Mouse (Mus musculus): ENCODE results near the gene Gm8138. TPM values are rescaled to one million over a fixed set of nuclear protein-coding genes. Genes with fewer than 3 reads are reported as not detected.

The Gm8138 gene
- not detected for polyA plus RNA-seq (2014; fragmentation: Illumina TruSeq; extraction: RNeasy Lipid Tissue Mini Kit (QIAGEN cat#74804); ENCODE audit: low read depth, low replicate concordance)

DNA sequence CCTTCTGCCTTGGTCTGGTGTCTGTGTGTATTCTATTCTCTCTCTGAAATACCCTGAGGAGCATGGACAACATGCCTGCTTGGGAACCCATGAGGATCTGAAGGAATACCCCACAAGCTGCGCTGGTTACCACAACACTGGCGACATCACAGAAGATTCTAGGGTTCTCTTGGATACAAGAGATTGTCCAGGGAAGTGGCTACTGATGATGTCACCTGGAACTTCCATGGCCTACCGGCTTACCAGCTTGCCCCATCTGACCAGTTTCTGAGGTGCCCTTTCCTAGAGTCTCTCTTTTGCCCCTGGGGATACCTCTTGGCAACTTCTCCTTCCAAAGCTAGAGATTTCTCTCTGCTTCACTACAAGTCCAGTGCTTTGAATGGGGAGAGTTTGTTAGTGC is at the start of gene Gm8138:
TSS of gene Gm8138 (minus strand) at position 101 of the 400 bp plus-strand sequence.

Other genes starting within 250 kb of the Gm8138 start
- not detected for gene Gm7233, start 236.5 kb downstream of the Gm8138 start, polyA plus RNA-seq (2014; fragmentation: Illumina TruSeq; extraction: RNeasy Lipid Tissue Mini Kit (QIAGEN cat#74804); ENCODE audit: low read depth, low replicate concordance)
- gene Gm8122, start 181.0 kb downstream of the Gm8138 start, polyA plus RNA-seq (2014; fragmentation: Illumina TruSeq; extraction: RNeasy Lipid Tissue Mini Kit (QIAGEN cat#74804); ENCODE audit: low read depth, low replicate concordance) = not detected
- gene Gm8126, start 157.7 kb downstream of the Gm8138 start, polyA plus RNA-seq (2014; fragmentation: Illumina TruSeq; extraction: RNeasy Lipid Tissue Mini Kit (QIAGEN cat#74804); ENCODE audit: low read depth, low replicate concordance) = not detected
- gene Gm9732, start 141.3 kb downstream of the Gm8138 start, polyA plus RNA-seq (2014; fragmentation: Illumina TruSeq; extraction: RNeasy Lipid Tissue Mini Kit (QIAGEN cat#74804); ENCODE audit: low read depth, low replicate concordance) = not detected
- gene Gm8127, start 122.5 kb downstream of the Gm8138 start, polyA plus RNA-seq (2014; fragmentation: Illumina TruSeq; extraction: RNeasy Lipid Tissue Mini Kit (QIAGEN cat#74804); ENCODE audit: low read depth, low replicate concordance) = not detected
- gene 1700001F09Rik, start 68.5 kb downstream of the Gm8138 start, polyA plus RNA-seq (2014; fragmentation: Illumina TruSeq; extraction: RNeasy Lipid Tissue Mini Kit (QIAGEN cat#74804); ENCODE audit: low read depth, low replicate concordance) = not detected
- gene Gm5799, start 127.2 kb upstream of the Gm8138 start, polyA plus RNA-seq (2014; fragmentation: Illumina TruSeq; extraction: RNeasy Lipid Tissue Mini Kit (QIAGEN cat#74804); ENCODE audit: low read depth, low replicate concordance) = not detected
- not detected for gene Gm17654, start 162.8 kb upstream of the Gm8138 start, polyA plus RNA-seq (2014; fragmentation: Illumina TruSeq; extraction: RNeasy Lipid Tissue Mini Kit (QIAGEN cat#74804); ENCODE audit: low read depth, low replicate concordance)
- not detected for gene Gm10375, start 191.7 kb upstream of the Gm8138 start, polyA plus RNA-seq (2014; fragmentation: Illumina TruSeq; extraction: RNeasy Lipid Tissue Mini Kit (QIAGEN cat#74804); ENCODE audit: low read depth, low replicate concordance)